Mouse (Mus musculus) stomach, embryonic 14.5 days (tissue): ENCODE data around the gene Isca1. TPM values are rescaled to one million over a fixed set of nuclear protein-coding genes. Genes with fewer than 3 reads are reported as not detected.

ENCODE experiments used
- ATAC-seq: fragments of 200-750 bp; cut with Nextera tagmentation; 2 replicates; pipeline ENCODE4 v1.8.0; 2017; ENCODE audit warnings: low read depth, moderate TSS enrichment; ENCODE audit not compliant: insufficient number of reproducible peaks, insufficient read depth, low FRiP score
- H3K27ac ChIP-seq: fragments of 300-500 bp; sonication (generic); 2 replicates; pipeline ENCODE4 v1.5.1; 2014; ENCODE audit warnings: mild to moderate bottlenecking, low read length, moderate library complexity, mixed read lengths
- H3K27me3 ChIP-seq: fragments of 300-500 bp; sonication (generic); 2 replicates; pipeline ENCODE4 v1.6.1; 2014; ENCODE audit warnings: low read length, control low read depth, mixed read lengths; ENCODE audit not compliant: control insufficient read depth, insufficient read depth
- H3K36me3 ChIP-seq: fragments of 300-500 bp; sonication (generic); 2 replicates; pipeline ENCODE4 v1.6.1; 2014; ENCODE audit warnings: mild to moderate bottlenecking, control low read depth, low read length, moderate library complexity, mixed read lengths; ENCODE audit not compliant: control insufficient read depth, insufficient read depth
- H3K4me1 ChIP-seq: fragments of 300-500 bp; sonication (generic); 2 replicates; pipeline ENCODE4 v1.6.1; 2014; ENCODE audit warnings: low read length, control low read depth, mixed read lengths; ENCODE audit not compliant: control insufficient read depth, insufficient read depth
- H3K4me2 ChIP-seq: fragments of 300-500 bp; sonication (generic); replicated peaks from 2 replicates; pipeline ENCODE4 v1.6.1; 2014; ENCODE audit warnings: low read depth, low read length, control low read depth
- H3K4me3 ChIP-seq: fragments of 300-500 bp; sonication (generic); 2 replicates; pipeline ENCODE4 v1.5.1; 2014; ENCODE audit warnings: low read depth, low read length, control low read depth
- H3K9ac ChIP-seq: fragments of 300-500 bp; sonication (generic); replicated peaks from 2 replicates; pipeline ENCODE4 v1.6.1; 2014; ENCODE audit warnings: low read depth, mild to moderate bottlenecking, control low read depth, low read length, moderate library complexity, mixed read lengths
- H3K9me3 ChIP-seq: fragments of 300-500 bp; sonication (generic); 2 replicates; pipeline ENCODE4 v1.6.1; 2016; ENCODE audit warnings: low read depth, low read length, control low read depth; ENCODE audit not compliant: control insufficient read depth
- WGBS: fragments of 180-500 bp; shearing (Covaris S2); extraction: QIAGEN DNeasy Blood & Tissue Kit; methylation state at CpG from one replicate; pipeline ENCODE4 v1.1.7; 2014; 5-methylcytosine and 5-hydroxymethylcytosine counted together
- polyA plus RNA-seq: library from polyadenylated mRNA; unstranded; fragments of >200 nt; fragmentation: Nextera tagmentation; extraction: Ambion mirVana; gene quantifications from 2 replicates; pipeline ENCODE4 v1.2.1, GENCODE M21; 2014

Gene Isca1
- polyA plus RNA-seq, 1 experiment from 2014 or later = 121 TPM

- Histone ChIP-seq H3K9ac (peak overlapping the region; percentile 22), H3K36me3 (peaks cover 23% of the 10 kb centered on the region; the same call in 1 of the 2 replicates), H3K4me1 (peaks cover 38% of the 10 kb centered on the region), H3K27me3 (no peaks in the 10 kb centered on the region), H3K4me3 (peak overlapping the region; percentile 81), H3K9me3 (no peaks in the 10 kb centered on the region), H3K27ac (peak overlapping the region; percentile 86), H3K4me2 (peak overlapping the region; percentile 43)
- peak; percentile 81 for ATAC-seq
- 0% methylated on average over 28 of the region's 28 CpGs for WGBS
Observed at GRCm38 (mm10) chr13:59770164-59770562, 553 bp upstream of the Isca1 start.

DNA sequence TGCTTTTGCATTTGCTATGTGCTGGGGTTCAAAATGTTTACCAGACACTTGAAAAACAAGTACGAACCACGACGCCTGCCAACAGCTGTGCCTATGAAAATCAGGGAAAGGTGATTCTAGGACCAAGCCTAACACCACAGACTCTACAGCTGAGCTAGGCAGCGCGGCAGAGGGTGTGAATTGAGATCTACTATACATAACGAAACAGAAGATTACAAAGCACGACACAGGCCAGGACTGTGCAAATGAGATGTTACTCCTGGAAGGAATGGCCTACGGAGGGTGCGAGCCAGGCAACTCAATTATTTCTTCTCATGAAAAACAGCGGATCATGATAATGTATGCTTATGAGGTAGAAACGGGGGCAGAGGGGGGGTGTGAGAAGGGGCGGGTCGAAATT lies 1.1 kb downstream of the Isca1 start:
- Histone ChIP-seq H3K4me1 (peaks cover 38% of the 10 kb centered on the region), H3K9ac (peak overlapping the region; percentile 85), H3K36me3 (peaks cover 13% of the 10 kb centered on the region; the same call in 1 of the 2 replicates), H3K27me3 (no peaks in the 10 kb centered on the region), H3K9me3 (no peaks in the 10 kb centered on the region), H3K4me3 (peak overlapping the region; percentile 81), H3K27ac (no peak overlapping the region; the same call in 1 of the 2 replicates), H3K4me2 (peak overlapping the region; percentile 70)
- 25% methylated on average over 13 of the region's 13 CpGs for WGBS
- no peak for ATAC-seq

GRCm38 (mm10) chr13:59766786-59767515 lies 2.7 kb downstream of the Isca1 start:
- Histone ChIP-seq H3K9me3 (no peaks in the 10 kb centered on the region), H3K36me3 (no peaks in the 10 kb centered on the region; the same call in 1 of the 2 replicates), H3K27me3 (no peaks in the 10 kb centered on the region), H3K4me2 (peak overlapping the region; percentile 70), H3K9ac (no peak overlapping the region), H3K4me3 (no peak overlapping the region), H3K4me1 (peaks cover 38% of the 10 kb centered on the region), H3K27ac (peak overlapping the region; percentile 40; the same call in 1 of the 2 replicates)
- ATAC-seq = no peak
- 50% methylated on average over 11 of the region's 11 CpGs for WGBS

GRCm38 (mm10) chr13:59762791-59763190 lies 6.8 kb downstream of the Isca1 start:
- peaks cover 22% of the 10 kb centered on the region for H3K4me1 ChIP-seq
- no peak overlapping the region for H3K27ac ChIP-seq
- H3K4me3 ChIP-seq = no peak overlapping the region
- no peaks in the 10 kb centered on the region for H3K27me3 ChIP-seq
- WGBS = 83% methylated on average over 7 of the region's 7 CpGs
- peaks cover 19% of the 10 kb centered on the region for H3K36me3 ChIP-seq
- H3K4me2 ChIP-seq = no peak overlapping the region
- no peak for ATAC-seq
- no peaks in the 10 kb centered on the region for H3K9me3 ChIP-seq
- no peak overlapping the region for H3K9ac ChIP-seq

DNA sequence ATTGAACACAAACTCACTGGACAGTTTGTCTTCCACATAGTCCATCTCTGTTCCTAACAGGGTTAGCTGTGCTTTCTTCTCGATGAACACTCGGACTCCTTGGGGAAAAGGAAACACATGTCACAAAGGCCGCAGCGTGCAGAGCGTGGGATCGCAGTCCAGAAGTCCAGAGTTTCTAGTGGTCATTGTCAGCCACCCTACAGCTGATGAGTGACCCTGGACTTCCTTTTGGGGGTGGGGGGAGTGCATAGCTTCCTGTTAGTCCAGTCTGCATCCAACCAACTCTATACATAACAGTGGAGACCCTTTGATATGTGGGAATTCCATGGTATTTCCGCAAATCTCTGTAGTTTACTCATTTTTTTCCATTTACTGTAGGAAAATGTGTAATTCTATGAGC lies 12.7 kb downstream of the Isca1 start:
- no peaks in the 10 kb centered on the region for H3K27me3 ChIP-seq
- H3K4me3 ChIP-seq = no peak overlapping the region
- no peak overlapping the region for H3K4me2 ChIP-seq
- H3K27ac ChIP-seq = no peak overlapping the region
- H3K36me3 ChIP-seq = peaks cover 23% of the 10 kb centered on the region
- H3K9me3 ChIP-seq = no peaks in the 10 kb centered on the region
- no peaks in the 10 kb centered on the region for H3K4me1 ChIP-seq
- ATAC-seq = no peak
- 95% methylated on average over 7 of the region's 7 CpGs for WGBS
- H3K9ac ChIP-seq = no peak overlapping the region

- ATAC-seq = no peak
- 68% methylated on average over 12 of the region's 12 CpGs for WGBS
Observed at GRCm38 (mm10) chr13:59750310-59750709, 19.3 kb downstream of the Isca1 start.

GRCm38 (mm10) chr13:59746711-59747110 lies 22.9 kb downstream of the Isca1 start, which contains the start of gene 1700014D04Rik:
Gene 1700014D04Rik (minus strand): TSS chr13:59746752.
- Histone ChIP-seq H3K4me1 (no peaks in the 10 kb centered on the region), H3K36me3 (no peaks in the 10 kb centered on the region), H3K4me3 (no peak within 1 kb of the TSS), H3K9me3 (no peaks in the 10 kb centered on the region), H3K4me2 (no peak within 1 kb of the TSS), H3K27me3 (no peaks in the 10 kb centered on the region), H3K27ac (no peak within 1 kb of the TSS), H3K9ac (no peak within 1 kb of the TSS)
- WGBS = 82% methylated on average over 9 of the region's 9 CpGs
- no peak for ATAC-seq

More at GRCm38 (mm10) chr13:59750310-59750709, 19.3 kb downstream of the Isca1 start:
- no peaks in the 10 kb centered on the region for H3K9me3 ChIP-seq
- no peaks in the 10 kb centered on the region for H3K27me3 ChIP-seq
- no peaks in the 10 kb centered on the region for H3K4me1 ChIP-seq
- H3K27ac ChIP-seq = no peak overlapping the region
- H3K9ac ChIP-seq = no peak overlapping the region
- no peak overlapping the region for H3K4me3 ChIP-seq
- H3K4me2 ChIP-seq = no peak overlapping the region
- no peaks in the 10 kb centered on the region; the same call in 1 of the 2 replicates for H3K36me3 ChIP-seq

DNA sequence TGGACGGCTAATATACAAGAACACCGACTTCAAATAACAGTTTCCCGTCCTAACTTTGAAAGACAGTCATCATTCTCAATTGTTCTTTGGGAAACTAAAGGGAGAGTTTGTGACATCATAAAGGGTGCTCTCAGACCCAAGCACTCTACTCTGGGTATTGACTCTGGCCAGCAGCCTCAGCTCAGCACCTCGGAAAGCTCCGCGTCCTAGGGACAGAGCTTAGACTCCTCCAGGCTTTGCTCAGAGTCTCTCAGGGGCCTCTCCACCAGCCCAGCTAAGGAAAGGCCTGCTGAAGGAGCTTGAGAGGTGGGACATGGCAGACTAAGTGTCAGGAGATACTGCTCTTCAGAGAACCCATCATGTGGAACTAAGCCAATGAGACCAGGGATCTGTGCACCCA lies 23.4 kb downstream of the Isca1 start:
- Histone ChIP-seq H3K4me2 (no peak overlapping the region), H3K4me3 (no peak overlapping the region), H3K4me1 (no peaks in the 10 kb centered on the region), H3K9me3 (no peaks in the 10 kb centered on the region), H3K36me3 (no peaks in the 10 kb centered on the region), H3K9ac (no peak overlapping the region), H3K27me3 (no peaks in the 10 kb centered on the region), H3K27ac (no peak overlapping the region)
- 60% methylated on average over 6 of the region's 6 CpGs for WGBS
- ATAC-seq = no peak
